Mouse (Mus musculus) frontal cortex, postnatal 10 days (tissue): ENCODE measurements at regions not wholly inside any gene's neighbourhood (a gene's known extent, or its start where the extent isn't known, plus 50 kb on each side); places are given as distances from the start of the nearest gene placed in this dataset.
"Not testable (repeated sequence)": the region's sequence is repeated elsewhere in the genome, so short reads cannot be mapped to it uniquely, and the experiment has no call there.

Experiments
- DNase-seq, 2 experiments: peaks; one replicate each; pipeline ENCODE4 v3.0.0; 2022; ENCODE audit warnings: low spot score in 2 of 2, mixed read lengths in 1 of 2

- DNase-seq: peak; percentile 40 to 51
Observed at GRCm38 (mm10) chr1:42539541-42540520, 155.7 kb upstream of the Pou3f3 start.

- no peak for DNase-seq
Observed at GRCm38 (mm10) chr1:42541991-42542390, 153.6 kb upstream of the Pou3f3 start.

DNA sequence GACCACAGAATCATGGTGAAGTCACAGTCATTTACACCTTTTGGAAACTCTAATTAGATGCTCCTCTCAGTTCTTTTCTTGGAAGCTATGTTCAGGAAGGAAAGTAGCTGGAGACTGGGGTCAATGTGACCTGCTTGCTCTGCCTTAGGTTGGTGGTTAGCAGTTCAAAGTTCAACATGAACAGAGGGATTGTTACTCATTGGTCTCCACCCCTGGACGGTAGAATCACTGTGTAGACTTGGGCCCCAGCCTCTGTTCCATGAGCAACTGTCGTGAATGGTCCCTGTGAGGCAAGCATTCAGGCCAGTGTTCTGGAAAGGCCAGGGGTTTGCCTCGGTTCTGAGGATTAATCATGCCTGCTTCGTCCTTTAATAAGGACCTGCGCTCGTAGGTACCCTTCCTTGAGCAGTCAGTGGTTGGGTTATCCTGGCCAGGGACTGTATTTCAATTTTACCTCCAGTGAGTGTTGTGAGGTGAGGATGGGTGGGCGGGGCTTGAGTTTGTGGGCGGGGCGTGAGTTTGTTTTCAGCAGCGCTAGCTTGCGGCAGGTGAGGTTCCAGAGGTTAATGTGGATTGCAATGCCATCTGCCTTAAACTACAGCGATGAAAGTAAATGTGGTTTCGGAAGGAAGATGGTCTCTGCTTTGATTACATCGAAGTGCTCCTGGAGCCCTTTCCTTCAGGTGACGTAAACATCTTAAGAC, 152.6 kb upstream of the Pou3f3 start:
- no peak for DNase-seq

GRCm38 (mm10) chr1:42546879-42547278, 148.7 kb upstream of the Pou3f3 start:
- DNase-seq: no peak

DNA sequence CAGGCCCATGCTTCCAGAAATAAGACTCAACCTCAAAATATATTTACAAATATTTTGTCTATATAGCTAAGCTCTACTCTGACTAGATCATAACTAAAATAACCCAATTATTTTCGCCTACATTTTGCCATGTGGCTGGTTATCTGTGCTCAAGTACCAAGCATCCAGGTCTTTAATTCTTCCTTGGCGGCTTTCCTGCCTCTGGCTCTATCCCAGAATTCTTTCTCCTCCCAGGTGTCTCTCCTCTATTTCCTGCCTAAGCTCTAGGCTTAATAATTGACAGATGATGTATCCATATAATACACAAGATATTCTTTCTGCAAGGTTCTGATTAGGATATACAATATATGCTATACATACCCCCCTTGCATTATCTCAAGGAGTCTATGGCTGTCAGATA, 138.3 kb upstream of the Pou3f3 start:
- DNase-seq: no peak

DNA sequence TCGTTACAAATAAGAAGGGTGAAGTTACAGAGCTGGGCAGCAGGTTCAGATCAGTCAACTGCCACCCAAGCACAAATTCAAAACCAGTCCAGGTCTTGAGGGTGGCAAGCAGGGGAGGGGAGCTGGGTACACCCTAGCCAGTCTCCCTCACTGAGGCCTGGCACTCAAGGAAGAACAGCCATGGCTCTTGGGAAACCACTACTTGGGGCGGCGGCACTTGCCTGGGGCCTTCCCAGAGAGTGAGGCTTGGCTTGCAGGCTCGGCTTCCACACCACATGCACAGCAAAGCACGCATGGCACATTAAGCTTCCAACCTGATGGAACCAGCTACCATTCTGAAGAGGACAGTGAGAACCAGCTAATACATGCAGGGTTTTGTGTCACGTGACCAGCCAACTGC, 127.9 kb upstream of the Pou3f3 start:
- no peak for DNase-seq

DNA sequence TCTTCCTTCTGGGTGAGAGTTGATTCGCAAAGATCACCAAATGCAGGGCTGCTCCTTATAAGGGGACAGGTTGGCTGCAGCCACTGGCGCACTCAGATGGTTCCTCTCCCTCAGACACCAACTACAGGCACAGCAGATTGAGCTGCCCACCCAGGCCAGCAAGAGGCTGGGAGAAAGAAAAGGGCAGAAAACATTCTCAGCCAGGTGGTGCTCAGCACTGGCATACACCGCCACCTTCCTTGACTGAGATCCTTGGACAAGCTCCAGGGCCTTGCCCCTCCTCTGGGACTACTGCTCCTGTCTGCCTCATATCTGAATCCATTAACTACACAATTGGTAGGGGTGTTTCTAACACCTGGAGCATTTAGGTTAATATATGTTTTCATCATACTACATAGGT, 110.4 kb upstream of the Pou3f3 start:
- no peak for DNase-seq

GRCm38 (mm10) chr1:42588499-42588898, 107.1 kb upstream of the Pou3f3 start:
- no peak for DNase-seq

GRCm38 (mm10) chr1:42589442-42589841, 106.1 kb upstream of the Pou3f3 start:
- DNase-seq: no peak

DNA sequence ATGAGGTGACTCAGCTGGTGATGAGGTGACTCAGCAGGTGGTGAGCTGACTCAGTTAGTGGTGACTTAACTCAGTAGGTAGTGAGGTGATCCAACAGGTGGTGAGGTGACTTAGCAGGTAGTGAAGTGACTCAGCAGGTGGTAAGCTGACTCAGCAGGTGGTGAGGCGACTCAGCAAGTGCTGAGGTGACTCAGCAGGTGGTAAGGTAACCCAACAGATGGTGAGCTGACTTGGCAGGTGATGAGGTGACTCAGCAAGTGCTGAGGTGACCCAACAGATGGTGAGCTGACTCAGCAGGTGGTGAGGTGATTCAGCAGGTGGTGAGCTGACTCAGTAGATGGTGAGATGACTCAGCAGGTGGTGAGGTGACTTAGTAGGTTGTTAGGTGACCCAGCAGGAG, 103.7 kb upstream of the Pou3f3 start:
- no peak for DNase-seq

DNA sequence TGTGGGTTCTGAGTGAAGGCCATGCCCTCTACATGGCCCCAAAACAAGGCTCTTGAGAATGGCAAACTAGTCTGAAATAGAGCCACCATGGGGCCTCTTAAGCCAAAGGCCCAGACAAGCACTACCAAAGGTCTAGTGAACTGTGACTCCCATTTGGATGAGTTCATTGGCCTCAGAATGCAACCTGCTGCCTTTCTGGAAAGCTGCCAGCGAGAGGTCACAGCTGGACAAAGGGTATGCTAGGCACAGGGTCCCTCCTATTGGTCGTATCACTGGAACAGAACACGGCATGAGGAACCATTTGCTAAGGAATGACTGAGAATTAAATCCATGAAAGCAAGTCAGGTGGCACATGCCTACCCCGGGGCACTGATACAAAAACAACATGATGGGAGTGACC, 98.5 kb upstream of the Pou3f3 start:
- DNase-seq: no peak

DNA sequence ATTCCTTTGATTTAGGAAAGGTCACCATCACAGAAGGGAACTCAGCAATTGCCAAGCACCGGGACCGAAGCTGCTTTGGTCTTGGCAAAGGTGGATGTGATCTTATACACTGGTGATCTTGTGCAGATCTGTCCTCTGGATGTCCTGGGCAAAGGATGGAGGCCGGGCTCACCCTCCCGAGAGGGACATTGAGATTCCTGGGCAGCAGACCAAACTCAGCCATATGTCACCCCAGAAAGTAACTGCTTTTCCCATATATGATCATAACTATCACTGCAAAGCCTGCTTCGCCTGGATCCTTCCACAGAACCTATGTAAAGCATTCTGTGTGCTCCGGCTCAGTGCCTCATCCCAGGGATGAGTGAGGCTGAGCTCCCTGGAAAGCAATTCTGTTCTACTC, 96.3 kb upstream of the Pou3f3 start:
- DNase-seq: no peak

DNA sequence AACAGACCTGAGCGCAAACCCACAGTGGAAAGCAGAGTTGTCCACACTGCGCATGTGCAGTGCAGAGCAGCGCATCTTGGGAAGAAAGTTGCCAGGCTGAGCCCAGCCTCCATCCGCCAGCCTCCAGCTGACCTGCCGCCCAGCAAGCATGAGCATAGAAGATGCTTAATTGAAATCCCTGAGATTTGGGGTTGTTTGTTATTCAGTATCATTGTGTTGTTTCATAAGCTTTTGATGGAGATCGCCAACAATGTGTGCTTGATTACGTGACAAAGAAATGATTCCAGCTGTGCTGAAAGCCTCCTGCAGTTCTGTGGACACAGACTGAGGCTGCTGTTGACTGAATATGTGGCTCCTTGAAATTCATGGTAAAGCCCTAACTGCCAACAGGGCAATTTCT, 89.3 kb upstream of the Pou3f3 start:
- no peak for DNase-seq

- not testable (repeated sequence) for DNase-seq
Observed at GRCm38 (mm10) chr1:42607466-42608043, 88.0 kb upstream of the Pou3f3 start.

DNA sequence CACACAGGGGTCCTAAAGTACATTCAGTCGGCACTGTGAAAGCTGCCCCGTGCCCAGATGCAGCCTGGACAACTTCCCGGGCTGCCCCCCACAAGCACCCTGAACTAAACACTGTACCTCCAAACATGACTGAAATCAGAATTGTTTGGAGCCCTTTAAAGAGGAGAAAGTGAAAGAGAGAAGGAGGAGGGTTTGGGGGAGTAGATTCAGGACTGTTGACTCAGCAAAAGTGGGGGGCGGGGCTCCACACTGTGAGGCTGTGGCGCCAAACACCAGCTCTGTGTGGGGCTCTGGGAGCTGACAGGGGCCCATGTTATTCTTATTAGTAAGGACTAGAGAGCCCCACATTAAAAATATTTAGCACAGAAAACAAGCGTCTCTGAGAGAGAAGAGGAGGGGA, 71.8 kb upstream of the Pou3f3 start:
- no peak for DNase-seq

DNA sequence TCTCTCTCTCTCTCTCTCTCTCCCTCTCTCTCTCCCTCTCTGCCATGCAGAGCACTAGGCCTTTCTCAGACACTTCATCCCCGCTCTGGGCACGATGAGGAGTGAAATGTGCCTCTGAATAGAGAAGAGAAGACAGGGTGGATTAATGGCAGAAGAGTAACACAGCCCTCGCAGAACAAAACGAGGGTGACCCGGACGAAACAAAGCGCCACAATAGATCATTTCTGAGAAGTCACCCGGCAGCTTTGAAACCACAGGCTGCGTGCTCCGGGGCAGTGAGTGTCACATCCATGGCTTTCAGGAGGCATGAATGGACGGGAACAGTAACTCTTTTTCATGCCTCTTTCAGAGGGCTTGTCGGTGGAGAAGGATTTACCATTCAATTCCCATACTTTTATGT, 66.8 kb upstream of the Pou3f3 start:
- DNase-seq: no peak

DNA sequence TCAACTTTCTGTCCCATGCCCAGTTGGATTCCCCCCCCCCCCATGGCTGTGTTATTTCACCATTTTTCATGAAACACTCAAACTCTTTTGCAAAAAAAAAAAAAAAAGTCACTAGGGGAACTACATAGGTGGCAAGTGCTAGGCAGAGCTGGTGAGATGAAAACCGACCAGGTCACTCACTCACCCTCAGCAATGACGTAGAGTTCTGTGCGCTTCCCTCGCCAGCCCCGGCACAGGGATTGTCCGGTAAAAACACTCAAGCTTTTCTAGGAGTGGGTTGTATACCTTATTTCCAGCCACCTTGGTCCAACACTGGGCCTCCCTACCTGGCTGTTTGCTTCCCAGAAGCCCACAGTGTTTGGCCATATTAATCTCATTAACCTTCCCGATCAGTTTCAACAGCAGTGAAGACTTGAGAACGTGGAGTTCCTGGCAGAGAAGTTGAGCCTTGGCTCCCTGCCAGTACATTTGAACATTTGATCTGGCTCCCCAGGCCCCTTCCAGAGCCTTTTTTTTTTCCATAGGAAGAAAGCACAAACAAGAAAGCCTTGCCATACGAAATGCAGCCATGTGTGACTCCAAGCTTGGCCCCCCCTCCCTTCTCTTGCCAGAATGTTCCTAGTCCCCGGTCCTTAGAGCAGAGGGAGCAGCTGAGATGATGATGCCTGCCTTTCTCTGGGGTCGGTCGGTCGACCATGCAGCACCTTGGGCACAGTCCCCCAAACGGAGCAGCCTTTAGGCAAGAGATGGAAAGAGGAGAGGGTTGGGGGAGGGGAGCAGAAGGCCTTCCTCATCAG, 65.9 kb upstream of the Pou3f3 start:
- no peak for DNase-seq

GRCm38 (mm10) chr1:42632286-42632685, 63.3 kb upstream of the Pou3f3 start:
- no peak for DNase-seq

DNA sequence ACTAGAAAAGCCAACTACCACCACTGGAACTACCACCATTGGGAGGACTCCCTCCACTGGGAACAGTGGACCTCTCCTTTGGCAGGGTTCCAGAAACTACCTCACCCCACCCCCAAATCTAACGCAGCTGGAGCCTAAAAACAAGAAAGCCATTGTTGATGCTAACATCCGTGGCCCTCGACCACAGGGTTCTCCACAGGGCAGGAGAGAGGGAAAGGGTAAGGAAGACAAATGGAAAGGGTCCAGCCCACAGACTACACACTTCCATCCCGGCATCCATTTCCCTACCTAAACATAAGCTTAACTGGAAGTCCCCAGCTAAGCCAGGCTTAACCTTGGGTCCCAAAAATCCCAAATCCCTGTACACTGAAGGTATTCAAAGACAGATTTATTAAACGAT, 59.0 kb upstream of the Pou3f3 start:
- DNase-seq: no peak
